11 mouse cellular contexts compared by ENCODE assay signal in genomic region chr19:53127320-53128291, GRCm38 (mm10). TPM values are rescaled to one million over a fixed set of nuclear protein-coding genes. Genes with fewer than 3 reads are reported as not detected.
A peak's percentile ranks its signal among the peaks of the same experiment; 100 is the strongest.
DNase-seq lines count a peak whose midpoint lies in the region; ATAC-seq and TF ChIP-seq lines count a peak whose summit lies in the region.
"Had no signal": no experiment of that assay in that cellular context is flagged by ENCODE, and none has a peak within 500 bp of the region (broad histone marks: within the 10 kb centered on the region; RNA-seq: fewer than 3 reads in every experiment).

No protein-coding gene starts in this region.

- H3K36me3 ChIP-seq in heart, adult 2 months (ENCODE audit: control insufficient read depth, insufficient read depth, low read length), result peaks cover 6% of the 10 kb centered on the region
- H3K36me3 ChIP-seq in hindbrain, embryonic 11.5 days (ENCODE audit: control insufficient read depth, insufficient read depth, low read length), result no peaks in the 10 kb centered on the region

- no peak for DNase-seq in heart, adult 2 months
- no peak for DNase-seq in heart, adult 9 months (ENCODE audit: low spot score in 2 of 2)
- DNase-seq in urinary bladder, postnatal 14 days (ENCODE audit: low spot score), result peak; percentile 34
- no peak for DNase-seq in urinary bladder, postnatal 36 days (ENCODE audit: low spot score in 2 of 2)
- peak; percentile 49 to 81 for DNase-seq in kidney, postnatal 36 days
- DNase-seq in hindbrain, embryonic 11.5 days (ENCODE audit: low spot score), result no peak
- DNase-seq in left cerebral cortex, adult 11 months (ENCODE audit: low spot score), result no peak
- DNase-seq in ovary, postnatal 14 days (ENCODE audit: low spot score), result no peak
- DNase-seq: left cerebral cortex, postnatal 4 days had no signal

- WGBS in heart, adult 2 months, result 51% methylated on average over 18 of the region's 18 CpGs
- 56% methylated on average over 18 of the region's 18 CpGs for WGBS in hindbrain, embryonic 11.5 days

- TF ChIP-seq EP300 in heart, adult 2 months (IDR thresholded peaks at IDR 0.05; ENCODE audit: insufficient read depth, low read depth, low read length), result no peak

- no peaks in the 10 kb centered on the region for H3K9me3 ChIP-seq in hindbrain, embryonic 11.5 days (ENCODE audit: control insufficient read depth, low read length)
- H3K9me3 ChIP-seq: forebrain, embryonic 13.5 days had no signal

- H3K27ac ChIP-seq in heart, adult 2 months, result peak overlapping the region; percentile 24
- H3K27ac ChIP-seq in hindbrain, embryonic 11.5 days (ENCODE audit: low read depth, low read length), result no peak overlapping the region
- H3K27ac ChIP-seq: forebrain, embryonic 13.5 days had no signal

- H3K4me1 ChIP-seq in heart, adult 2 months (ENCODE audit: control insufficient read depth, insufficient read depth, low read length), result peaks cover 10% of the 10 kb centered on the region
- no peaks in the 10 kb centered on the region for H3K4me1 ChIP-seq in hindbrain, embryonic 11.5 days (replicated peaks; ENCODE audit: control insufficient read depth, insufficient read depth, low read length)
- H3K4me1 ChIP-seq: forebrain, embryonic 13.5 days had no signal

- TF ChIP-seq CTCF in heart, adult 2 months (IDR thresholded peaks at IDR 0.05), result no peak

- no peak for TF ChIP-seq POLR2A in heart, adult 2 months (IDR thresholded peaks at IDR 0.05; ENCODE audit: insufficient read depth, low read depth, low read length)

- H3K4me2 ChIP-seq in hindbrain, embryonic 11.5 days (replicated peaks; ENCODE audit: low read depth, low read length), result no peak overlapping the region
- H3K4me2 ChIP-seq: forebrain, embryonic 13.5 days had no signal

- intact Hi-C loops in heart, adult 2 months (cut with DNase I), result loop anchor here (5.0 kb wide), 1 partner anchor 105 kb away; no protein-coding TSS in a partner anchor

- H3K79me2 ChIP-seq in heart, adult 2 months (replicated peaks; ENCODE audit: control insufficient read depth, insufficient read depth, low read length), result no peaks in the 10 kb centered on the region

- ATAC-seq in hindbrain, embryonic 11.5 days (ENCODE audit: low FRiP score), result no peak
- ATAC-seq: forebrain, embryonic 13.5 days; hindbrain, embryonic 16.5 days had no signal

- H3K27me3 ChIP-seq in heart, adult 2 months (ENCODE audit: control insufficient read depth, insufficient read depth, low read length), result no peaks in the 10 kb centered on the region
- H3K27me3 ChIP-seq in hindbrain, embryonic 11.5 days (ENCODE audit: control insufficient read depth, insufficient read depth, low read length), result no peaks in the 10 kb centered on the region
- H3K27me3 ChIP-seq: forebrain, embryonic 13.5 days had no signal

- no peak overlapping the region for H3K9ac ChIP-seq in heart, adult 2 months (ENCODE audit: low read depth, low read length)
- no peak overlapping the region for H3K9ac ChIP-seq in hindbrain, embryonic 11.5 days (ENCODE audit: low read depth, low read length)
- H3K9ac ChIP-seq: forebrain, embryonic 13.5 days had no signal

- H3K4me3 ChIP-seq in heart, adult 2 months, result no peak overlapping the region
- no peak overlapping the region for H3K4me3 ChIP-seq in hindbrain, embryonic 11.5 days (ENCODE audit: low read depth, low read length)
- H3K4me3 ChIP-seq: forebrain, embryonic 13.5 days had no signal

RNA-seq across cellular contexts. Expression of gene Add3, which starts 12.6 kb away (rescaled TPM):
- 10 to 100 TPM; 38.9 to 50.5 TPM for total RNA-seq in heart, adult 2 months (2021)
- polyA plus RNA-seq in heart, adult 2 months (2012; rRNA removed), result 25.2 and 44.5 TPM in 2 replicates
- polyA plus RNA-seq in hindbrain, embryonic 11.5 days (2014; fragmentation: Nextera tagmentation; extraction: Ambion mirVana), result 46.6 and 51.6 TPM in 2 replicates

Comparison
In these comparisons a context has a peak if more than half of its experiments do, and no peak if none do; other contexts are left out.
1. DNase-seq: peak in urinary bladder, postnatal 14 days (single experiment) and kidney, postnatal 36 days (2 of 2); none in heart, adult 2 months (0 of 2), heart, adult 9 months (0 of 2), urinary bladder, postnatal 36 days (0 of 2), hindbrain, embryonic 11.5 days (single experiment), left cerebral cortex, adult 11 months (single experiment) and ovary, postnatal 14 days (single experiment).